Mouse (Mus musculus) heart, adult 2 months (tissue): ENCODE data around the gene Hmgb3. TPM values are rescaled to one million over a fixed set of nuclear protein-coding genes. Genes with fewer than 3 reads are reported as not detected.

Source experiments
- DNase-seq, 2 experiments: peaks; one replicate each; pipeline ENCODE4 v3.0.0; 2021
- H3K27ac ChIP-seq: fragments of 200-600 bp; 2 replicates; pipeline ENCODE4 v1.8.1; 2022
- H3K27me3 ChIP-seq: fragments of 200-500 bp; 2 replicates; pipeline ENCODE4 v1.6.1; 2012; ENCODE audit warnings: mild to moderate bottlenecking, low read length, inconsistent platforms, mixed read lengths; ENCODE audit not compliant: control insufficient read depth, insufficient read depth
- H3K36me3 ChIP-seq: fragments of 200-500 bp; 2 replicates; pipeline ENCODE4 v1.6.1; 2012; ENCODE audit warnings: low read length, inconsistent platforms; ENCODE audit not compliant: control insufficient read depth, insufficient read depth
- H3K4me1 ChIP-seq: fragments of 200-500 bp; 2 replicates; pipeline ENCODE4 v1.6.1; 2011; ENCODE audit warnings: low read length; ENCODE audit not compliant: control insufficient read depth, insufficient read depth
- H3K4me3 ChIP-seq: fragments of 200-600 bp; 2 replicates; pipeline ENCODE4 v1.8.1; 2022
- H3K79me2 ChIP-seq: fragments of 200-500 bp; replicated peaks from 2 replicates; pipeline ENCODE4 v1.6.1; 2012; ENCODE audit warnings: mild to moderate bottlenecking, inconsistent platforms, low read length, moderate library complexity, mixed read lengths; ENCODE audit not compliant: control insufficient read depth, insufficient read depth
- H3K9ac ChIP-seq: fragments of 200-500 bp; 2 replicates; pipeline ENCODE4 v1.6.1; 2012; ENCODE audit warnings: low read depth, mild to moderate bottlenecking, control low read depth, inconsistent platforms, low read length, mixed read lengths
- CTCF ChIP-seq: fragments of 200-600 bp; IDR thresholded peaks from 2 replicates; pipeline ENCODE4 v1.8.1; 2022; ENCODE audit warnings: antibody characterized with exemption, mild to moderate bottlenecking, moderate library complexity
- EP300 ChIP-seq: fragments of 200-500 bp; IDR thresholded peaks from 2 replicates; pipeline ENCODE4 v1.6.1; 2011; ENCODE audit warnings: low read depth, low read length, control low read depth; ENCODE audit not compliant: insufficient read depth
- POLR2A ChIP-seq: fragments of 200-500 bp; IDR thresholded peaks from 2 replicates; pipeline ENCODE4 v1.6.1; 2011; ENCODE audit warnings: mild to moderate bottlenecking, low read depth, low read length, control low read depth; ENCODE audit not compliant: insufficient read depth
- WGBS: fragments of 180-500 bp; shearing (Covaris S2); methylation state at CpG from one replicate; pipeline ENCODE4 v1.1.7; 2018; 5-methylcytosine and 5-hydroxymethylcytosine counted together
- intact Hi-C: fragments of 180-260 bp; cut with DNase I; formaldehyde crosslinking; loops from one replicate; pipeline ENCODE4 v1.15.1; 2025
- microRNA-seq, 2 experiments: library from miRNA; unstranded; fragments of <30 nt; microRNA quantifications; one replicate each; pipeline ENCODE4 v1.2.0; 2021
- polyA plus RNA-seq: library from polyadenylated mRNA; depleted of rRNA; stranded (reverse); fragments of >200 nt; gene quantifications from 2 replicates; pipeline ENCODE4 v1.2.3, GENCODE M21; 2012; rRNA removed
- total RNA-seq, 2 experiments: library from RNA; stranded (reverse); gene quantifications; 2 replicates each; pipeline ENCODE4 v1.2.3; 2021

Hmgb3 gene
- total and polyA plus RNA-seq, 3 experiments: 23.8 to 79.4 (median 60.9) TPM

DNA sequence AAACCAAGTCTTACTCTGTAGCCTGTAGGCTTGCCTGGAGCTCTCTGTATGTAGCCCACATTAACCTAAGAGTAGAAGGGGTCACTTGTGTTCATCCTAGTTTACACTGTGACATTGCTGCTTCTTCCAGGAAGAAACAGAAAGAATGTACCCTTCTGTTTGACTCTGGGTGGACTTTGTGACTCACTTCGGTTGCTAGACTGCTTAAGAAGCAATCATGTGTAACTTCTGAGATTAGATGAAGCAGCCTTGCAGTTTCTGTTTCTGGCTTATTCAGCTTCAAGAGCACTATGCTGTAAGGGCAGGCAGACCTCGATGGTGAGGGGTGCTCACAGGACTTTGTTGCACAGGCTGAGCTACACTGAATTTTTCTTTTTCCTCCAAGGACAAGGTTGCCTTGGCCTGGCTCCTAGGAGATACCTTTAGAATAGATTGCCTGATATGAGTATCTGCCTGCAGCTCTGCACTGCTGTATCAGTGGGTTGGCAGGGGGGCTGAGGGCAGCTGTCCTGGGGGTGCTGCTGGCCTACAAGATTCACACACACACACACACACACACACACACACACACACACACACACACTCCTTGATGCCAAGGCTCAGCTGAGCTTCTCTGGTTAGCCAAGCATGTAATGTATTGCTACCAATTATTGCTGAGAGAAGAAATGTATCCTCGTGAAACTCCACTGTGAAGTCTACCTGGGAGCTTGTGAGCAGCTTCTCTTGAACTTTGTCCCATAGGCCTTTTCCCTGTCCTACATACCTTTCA is 17.6 kb downstream of the Hmgb3 start:
- H3K27ac ChIP-seq: no peak overlapping the region
- no peaks in the 10 kb centered on the region for H3K27me3 ChIP-seq
- WGBS: 62% methylated on average over 3 of the region's 3 CpGs
- intact Hi-C loops: no loop called here
- DNase-seq: no peak
- no peaks in the 10 kb centered on the region for H3K79me2 ChIP-seq
- TF ChIP-seq EP300 (no peak), POLR2A (no peak), CTCF (no peak)
- H3K36me3 ChIP-seq: no peaks in the 10 kb centered on the region
- H3K4me1 ChIP-seq: no peaks in the 10 kb centered on the region
- H3K9ac ChIP-seq: no peak overlapping the region
- H3K4me3 ChIP-seq: no peak overlapping the region

DNA sequence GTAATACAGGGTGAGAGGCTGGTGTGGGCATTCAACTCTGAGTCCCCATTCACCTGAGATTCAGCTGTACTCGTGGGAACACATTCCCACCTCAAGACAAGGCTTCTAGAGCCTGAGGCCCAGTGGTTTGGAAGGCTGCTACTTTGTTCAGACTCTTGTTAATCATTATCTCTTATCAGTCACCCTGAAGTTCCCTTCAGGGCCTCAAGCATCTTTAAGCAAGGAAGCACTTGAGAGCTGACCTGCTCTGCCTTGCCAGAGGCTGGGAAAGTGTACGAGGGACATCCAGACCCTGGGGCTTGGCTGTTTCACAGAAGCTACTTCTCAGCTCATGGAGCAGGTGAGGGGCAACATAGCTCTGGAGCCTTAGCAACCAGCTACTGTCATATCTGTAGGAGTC is 19.8 kb downstream of the Hmgb3 start:
- no peaks in the 10 kb centered on the region for H3K79me2 ChIP-seq
- TF ChIP-seq EP300 (no peak), POLR2A (no peak), CTCF (no peak)
- no peak overlapping the region for H3K4me3 ChIP-seq
- intact Hi-C loops: no loop called here
- no peaks in the 10 kb centered on the region for H3K4me1 ChIP-seq
- no peak for DNase-seq
- no peaks in the 10 kb centered on the region for H3K27me3 ChIP-seq
- H3K9ac ChIP-seq: no peak overlapping the region
- H3K27ac ChIP-seq: no peak overlapping the region
- H3K36me3 ChIP-seq: no peaks in the 10 kb centered on the region
- 48% methylated on average over 2 of the region's 2 CpGs for WGBS

DNA sequence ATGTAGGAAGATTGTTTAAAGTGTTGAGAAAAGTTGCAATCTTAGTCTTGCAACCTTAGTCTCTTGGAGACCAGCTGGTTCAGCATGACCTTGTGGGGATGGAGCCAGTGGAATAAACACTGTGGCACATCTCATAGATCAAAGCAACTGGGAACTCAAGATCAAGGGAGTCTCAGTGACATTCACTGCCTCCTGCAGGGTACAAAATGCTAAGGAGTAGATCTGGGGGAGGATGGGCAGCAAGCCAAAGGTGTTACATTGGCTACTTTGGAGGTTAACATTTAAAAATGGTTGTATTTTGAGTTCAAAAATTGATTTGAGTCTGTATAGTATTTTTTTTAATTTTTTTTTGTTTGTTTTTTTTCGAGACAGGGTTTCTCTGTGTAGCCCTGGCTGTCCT is 33.5 kb downstream of the Hmgb3 start:
- Histone ChIP-seq H3K4me1 (no peaks in the 10 kb centered on the region), H3K36me3 (no peaks in the 10 kb centered on the region), H3K9ac (no peak overlapping the region), H3K4me3 (no peak overlapping the region), H3K27me3 (no peaks in the 10 kb centered on the region), H3K79me2 (no peaks in the 10 kb centered on the region), H3K27ac (no peak overlapping the region)
- no peak for DNase-seq
- intact Hi-C loops: no loop called here
- TF ChIP-seq EP300 (no peak), CTCF (no peak), POLR2A (no peak)
- 50% methylated on average over 1 of the region's 1 CpGs for WGBS

DNA sequence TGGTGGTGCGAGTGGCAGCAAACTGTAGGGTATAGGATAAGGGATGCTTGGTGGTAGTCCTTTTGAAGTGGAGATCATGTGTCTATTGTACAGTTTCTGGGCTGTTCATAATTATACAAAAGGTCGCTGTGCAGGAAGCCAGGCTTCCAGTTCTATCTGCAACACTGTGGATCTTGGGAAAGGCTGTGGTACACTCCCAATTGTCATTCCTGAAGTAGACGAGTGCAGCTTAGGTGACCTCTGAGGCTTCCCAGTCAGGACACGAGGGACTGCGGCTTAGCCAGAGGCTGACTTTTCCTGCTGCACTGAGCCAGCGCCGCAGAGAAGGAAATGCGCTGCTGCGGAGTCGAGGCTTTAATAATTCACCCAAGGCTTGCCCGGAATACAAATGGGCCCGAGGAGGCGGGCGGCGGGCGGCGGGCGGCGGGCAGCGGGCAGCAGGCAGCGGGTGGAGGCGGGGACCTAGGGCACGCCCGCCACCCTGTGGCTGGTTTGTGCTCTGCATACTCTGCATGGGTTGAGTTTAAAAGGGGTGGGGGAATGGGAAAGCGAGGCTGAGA is 45.4 kb downstream of the Hmgb3 start:
- Histone ChIP-seq H3K9ac (no peak overlapping the region), H3K36me3 (no peaks in the 10 kb centered on the region), H3K27me3 (no peaks in the 10 kb centered on the region), H3K79me2 (no peaks in the 10 kb centered on the region), H3K4me1 (no peaks in the 10 kb centered on the region), H3K4me3 (no peak overlapping the region), H3K27ac (no peak overlapping the region)
- 12% methylated on average over 25 of the region's 25 CpGs for WGBS
- intact Hi-C loops: loop anchor here (1.0 kb wide), 1 partner anchor 176 kb away; no protein-coding TSS in a partner anchor
- TF ChIP-seq CTCF: peak; percentile 77
- TF ChIP-seq EP300: no peak
- DNase-seq: peak; percentile 41 to 59

Small RNAs within 50 kb of the gene (microRNA-seq; reads per million reads assigned to microRNA genes)
- gene Gm23945: 0 reads per million in 2 experiments

Other genes with a start within 250 kb of the Hmgb3 start
- gene Mtmr1, start 191.2 kb upstream of the Hmgb3 start, total RNA-seq: 10 to 100 TPM; 21.4 to 30.0 TPM
- gene Mtmr1, start 191.2 kb upstream of the Hmgb3 start, polyA plus RNA-seq: 8.3 and 13.4 TPM in 2 replicates
- 10 to 100 TPM; 58.3 to 70.4 TPM for gene Cd99l2, start 63.1 kb upstream of the Hmgb3 start, total RNA-seq
- 35.9 and 75.4 TPM in 2 replicates for gene Cd99l2, start 63.1 kb upstream of the Hmgb3 start, polyA plus RNA-seq
- gene Gpr50, start 107.7 kb downstream of the Hmgb3 start, total RNA-seq: not detected
- not detected in 2 replicates for gene Gpr50, start 107.7 kb downstream of the Hmgb3 start, polyA plus RNA-seq